Mouse (Mus musculus) stomach, embryonic 16.5 days (tissue): ENCODE data around the gene Ndufb6. TPM values are rescaled to one million over a fixed set of nuclear protein-coding genes. Genes with fewer than 3 reads are reported as not detected.

ENCODE experiments used
- ATAC-seq: fragments of 200-750 bp; cut with Nextera tagmentation; 2 replicates; pipeline ENCODE4 v1.8.0; 2017; ENCODE audit warnings: moderate number of reproducible peaks, moderate TSS enrichment; ENCODE audit not compliant: insufficient read depth, low FRiP score
- H3K27ac ChIP-seq: fragments of 300-500 bp; sonication (generic); 2 replicates; pipeline ENCODE4 v1.5.1; 2014; ENCODE audit warnings: low read length
- H3K27me3 ChIP-seq: fragments of 300-500 bp; sonication (generic); 2 replicates; pipeline ENCODE4 v1.6.1; 2014; ENCODE audit warnings: low read length, control low read depth, mixed read lengths; ENCODE audit not compliant: control insufficient read depth, insufficient read depth
- H3K36me3 ChIP-seq: fragments of 300-500 bp; sonication (generic); 2 replicates; pipeline ENCODE4 v1.6.1; 2014; ENCODE audit warnings: low read length; ENCODE audit not compliant: control insufficient read depth, insufficient read depth
- H3K4me1 ChIP-seq: fragments of 300-500 bp; sonication (generic); 2 replicates; pipeline ENCODE4 v1.6.1; 2014; ENCODE audit warnings: low read length, control low read depth, mixed read lengths; ENCODE audit not compliant: control insufficient read depth, insufficient read depth
- H3K4me2 ChIP-seq: fragments of 300-500 bp; sonication (generic); 2 replicates; pipeline ENCODE4 v1.6.1; 2014; ENCODE audit warnings: low read depth, low read length, mixed read lengths
- H3K4me3 ChIP-seq: fragments of 300-500 bp; sonication (generic); replicated peaks from 2 replicates; pipeline ENCODE4 v1.5.1; 2014; ENCODE audit warnings: mild to moderate bottlenecking, low read length
- H3K9ac ChIP-seq: fragments of 300-500 bp; sonication (generic); 2 replicates; pipeline ENCODE4 v1.6.1; 2014; ENCODE audit warnings: low read length
- H3K9me3 ChIP-seq: fragments of 300-500 bp; sonication (generic); replicated peaks from 2 replicates; pipeline ENCODE4 v1.6.1; 2016; ENCODE audit warnings: low read length, control low read depth; ENCODE audit not compliant: control insufficient read depth
- WGBS: fragments of 180-500 bp; shearing (Covaris S2); extraction: QIAGEN DNeasy Blood & Tissue Kit; methylation state at CpG from one replicate; pipeline ENCODE4 v1.1.7; 2014; 5-methylcytosine and 5-hydroxymethylcytosine counted together
- polyA plus RNA-seq: library from polyadenylated mRNA; unstranded; fragments of >200 nt; fragmentation: Nextera tagmentation; extraction: Ambion mirVana; gene quantifications from 2 replicates; pipeline ENCODE4 v1.2.1, GENCODE M21; 2015

The Ndufb6 gene
- 319 and 364 TPM in 2 replicates for polyA plus RNA-seq

GRCm38 (mm10) chr4:40279276-40279900 is at the start of gene Ndufb6:
Ndufb6 (minus strand) TSS chr4:40279421.
- 0% methylated on average over 36 of the region's 36 CpGs for WGBS
- peak; percentile 96 for ATAC-seq
- H3K4me2 ChIP-seq = peak within 1 kb of the TSS; percentile 92

GRCm38 (mm10) chr4:40327161-40327560 is 47.9 kb upstream of the Ndufb6 start:
- H3K4me1 ChIP-seq = no peaks in the 10 kb centered on the region
- no peak overlapping the region for H3K4me2 ChIP-seq
- no peaks in the 10 kb centered on the region for H3K27me3 ChIP-seq
- H3K27ac ChIP-seq = no peak overlapping the region
- H3K9ac ChIP-seq = no peak overlapping the region
- H3K4me3 ChIP-seq = no peak overlapping the region
- WGBS = 83% methylated on average over 3 of the region's 3 CpGs
- no peaks in the 10 kb centered on the region for H3K9me3 ChIP-seq
- no peaks in the 10 kb centered on the region for H3K36me3 ChIP-seq
- ATAC-seq = no peak

More at GRCm38 (mm10) chr4:40279276-40279900, at the start of gene Ndufb6:
- Histone ChIP-seq H3K4me3 (peak within 1 kb of the TSS; percentile 94), H3K27me3 (no peaks in the 10 kb centered on the region), H3K36me3 (no peaks in the 10 kb centered on the region), H3K4me1 (peaks cover 11% of the 10 kb centered on the region), H3K9me3 (no peaks in the 10 kb centered on the region), H3K27ac (peak within 1 kb of the TSS; percentile 94), H3K9ac (peak within 1 kb of the TSS; percentile 91)

- no peak for ATAC-seq
- Histone ChIP-seq H3K27me3 (no peaks in the 10 kb centered on the region), H3K4me2 (no peak overlapping the region), H3K4me1 (no peaks in the 10 kb centered on the region), H3K4me3 (no peak overlapping the region), H3K27ac (no peak overlapping the region), H3K9ac (no peak overlapping the region), H3K36me3 (no peaks in the 10 kb centered on the region), H3K9me3 (no peaks in the 10 kb centered on the region)
- 82% methylated on average over 7 of the region's 7 CpGs for WGBS
These were observed 45.4 kb upstream of the Ndufb6 start for GRCm38 (mm10) chr4:40324620-40325019.

GRCm38 (mm10) chr4:40317404-40317803 is 38.2 kb upstream of the Ndufb6 start:
- no peak overlapping the region for H3K27ac ChIP-seq
- H3K4me3 ChIP-seq = no peak overlapping the region
- WGBS = 74% methylated on average over 3 of the region's 3 CpGs
- no peak overlapping the region for H3K4me2 ChIP-seq
- H3K27me3 ChIP-seq = no peaks in the 10 kb centered on the region
- H3K9ac ChIP-seq = no peak overlapping the region
- no peaks in the 10 kb centered on the region for H3K9me3 ChIP-seq
- no peaks in the 10 kb centered on the region for H3K4me1 ChIP-seq
- no peak for ATAC-seq
- H3K36me3 ChIP-seq = no peaks in the 10 kb centered on the region

- ATAC-seq = no peak; the same call in 1 of the 2 replicates
- Histone ChIP-seq H3K9me3 (no peaks in the 10 kb centered on the region), H3K4me2 (no peak overlapping the region), H3K27ac (no peak overlapping the region), H3K4me3 (no peak overlapping the region), H3K27me3 (no peaks in the 10 kb centered on the region), H3K4me1 (no peaks in the 10 kb centered on the region), H3K36me3 (no peaks in the 10 kb centered on the region), H3K9ac (no peak overlapping the region)
- 75% methylated on average over 6 of the region's 6 CpGs for WGBS
These were observed 33.8 kb upstream of the Ndufb6 start for GRCm38 (mm10) chr4:40313026-40313425.

- no peak overlapping the region for H3K4me3 ChIP-seq
- no peaks in the 10 kb centered on the region for H3K36me3 ChIP-seq
- no peak overlapping the region for H3K27ac ChIP-seq
- H3K4me1 ChIP-seq = no peaks in the 10 kb centered on the region
- no peak for ATAC-seq
- H3K27me3 ChIP-seq = no peaks in the 10 kb centered on the region
- no peak overlapping the region for H3K9ac ChIP-seq
- WGBS = 46% methylated on average over 1 of the region's 1 CpGs
- H3K9me3 ChIP-seq = no peaks in the 10 kb centered on the region
- no peak overlapping the region for H3K4me2 ChIP-seq
These were observed 33.0 kb upstream of the Ndufb6 start for GRCm38 (mm10) chr4:40312213-40312612.

GRCm38 (mm10) chr4:40310796-40311383 is 31.7 kb upstream of the Ndufb6 start:
- no peaks in the 10 kb centered on the region for H3K9me3 ChIP-seq
- no peaks in the 10 kb centered on the region for H3K4me1 ChIP-seq
- WGBS = 62% methylated on average over 11 of the region's 11 CpGs
- H3K27me3 ChIP-seq = no peaks in the 10 kb centered on the region
- H3K27ac ChIP-seq = no peak overlapping the region
- no peak overlapping the region for H3K9ac ChIP-seq
- ATAC-seq = no peak
- no peak overlapping the region for H3K4me3 ChIP-seq
- H3K36me3 ChIP-seq = no peaks in the 10 kb centered on the region
- H3K4me2 ChIP-seq = no peak overlapping the region

- Histone ChIP-seq H3K9ac (no peak overlapping the region), H3K9me3 (no peaks in the 10 kb centered on the region), H3K4me1 (no peaks in the 10 kb centered on the region), H3K27ac (no peak overlapping the region), H3K4me3 (no peak overlapping the region), H3K4me2 (no peak overlapping the region), H3K27me3 (no peaks in the 10 kb centered on the region), H3K36me3 (no peaks in the 10 kb centered on the region)
- ATAC-seq = no peak
These were observed 30.5 kb upstream of the Ndufb6 start for GRCm38 (mm10) chr4:40309682-40310081.

GRCm38 (mm10) chr4:40302445-40303125 is 23.4 kb upstream of the Ndufb6 start:
- Histone ChIP-seq H3K4me3 (no peak overlapping the region), H3K4me1 (no peaks in the 10 kb centered on the region; the same call in 1 of the 2 replicates), H3K9ac (no peak overlapping the region), H3K27me3 (no peaks in the 10 kb centered on the region), H3K9me3 (no peaks in the 10 kb centered on the region), H3K36me3 (no peaks in the 10 kb centered on the region), H3K4me2 (no peak overlapping the region), H3K27ac (no peak overlapping the region)
- ATAC-seq = no peak
- 80% methylated on average over 10 of the region's 10 CpGs for WGBS
